Mouse (Mus musculus) lung, adult 2 months (tissue): ENCODE measurements around the gene Agap1. TPM values are rescaled to one million over a fixed set of nuclear protein-coding genes. Genes with fewer than 3 reads are reported as not detected.

Experiments
- DNase-seq: peaks from one replicate; pipeline ENCODE4 v3.0.0; 2022
- H3K4me1 ChIP-seq: fragments of 200-500 bp; 2 replicates; pipeline ENCODE4 v1.6.1; 2011; ENCODE audit warnings: low read length; ENCODE audit not compliant: control insufficient read depth, insufficient read depth
- H3K4me3 ChIP-seq: fragments of 200-500 bp; replicated peaks from 2 replicates; pipeline ENCODE3; 2011; ENCODE audit warnings: low read depth, mild to moderate bottlenecking, control low read depth, low read length; ENCODE audit errors: extremely low read depth
- CTCF ChIP-seq: fragments of 200-500 bp; IDR thresholded peaks from 2 replicates; pipeline ENCODE4 v1.5.1; 2011; ENCODE audit warnings: mild to moderate bottlenecking, low read length, control low read depth; ENCODE audit not compliant: insufficient read depth
- POLR2A ChIP-seq: fragments of 200-500 bp; IDR thresholded peaks from 2 replicates; pipeline ENCODE4 v1.6.1; 2011; ENCODE audit warnings: low read depth, mild to moderate bottlenecking, control low read depth, low read length, borderline replicate concordance; ENCODE audit errors: extremely low read depth
- WGBS: fragments of 180-500 bp; shearing (Covaris S2); methylation state at CpG from one replicate; pipeline ENCODE4 v1.1.7; 2018; 5-methylcytosine and 5-hydroxymethylcytosine counted together
- polyA plus RNA-seq: library from polyadenylated mRNA; depleted of rRNA; stranded (reverse); fragments of >200 nt; gene quantifications from 2 replicates; pipeline ENCODE4 v1.2.3, GENCODE M21; 2012

Agap1 gene
- polyA plus RNA-seq, 1 experiment, result 28.0 TPM

GRCm38 (mm10) chr1:89621952-89622351 is 167.3 kb downstream of the Agap1 start:
- Histone ChIP-seq H3K4me3 (no peak overlapping the region), H3K4me1 (peaks cover 14% of the 10 kb centered on the region)
- 51% methylated on average over 8 of the region's 8 CpGs for WGBS
- DNase-seq, result peak; percentile 23
- TF ChIP-seq POLR2A, result no peak
- no peak for TF ChIP-seq CTCF

GRCm38 (mm10) chr1:89622801-89623200 is 168.2 kb downstream of the Agap1 start:
- H3K4me3 ChIP-seq, result no peak overlapping the region

GRCm38 (mm10) chr1:89625312-89625711 is 170.7 kb downstream of the Agap1 start:
- DNase-seq, result no peak
- Histone ChIP-seq H3K4me3 (no peak overlapping the region), H3K4me1 (no peaks in the 10 kb centered on the region)
- TF ChIP-seq POLR2A (no peak), CTCF (no peak)
- 85% methylated on average over 4 of the region's 4 CpGs for WGBS

More at GRCm38 (mm10) chr1:89622801-89623200, 168.2 kb downstream of the Agap1 start:
- DNase-seq, result no peak
- H3K4me1 ChIP-seq, result peaks cover 11% of the 10 kb centered on the region
- WGBS, result 73% methylated on average over 7 of the region's 7 CpGs
- TF ChIP-seq CTCF, result no peak
- no peak for TF ChIP-seq POLR2A

GRCm38 (mm10) chr1:89625967-89626366 is 171.4 kb downstream of the Agap1 start:
- WGBS, result 93% methylated on average over 7 of the region's 7 CpGs
- no peak for TF ChIP-seq CTCF
- no peak for TF ChIP-seq POLR2A
- Histone ChIP-seq H3K4me1 (no peaks in the 10 kb centered on the region), H3K4me3 (no peak overlapping the region)
- no peak for DNase-seq

GRCm38 (mm10) chr1:89626940-89627339 is 172.3 kb downstream of the Agap1 start:
- no peak for DNase-seq
- TF ChIP-seq CTCF (no peak), POLR2A (no peak)
- 68% methylated on average over 10 of the region's 10 CpGs for WGBS
- Histone ChIP-seq H3K4me1 (no peaks in the 10 kb centered on the region), H3K4me3 (no peak overlapping the region)

GRCm38 (mm10) chr1:89627650-89628049 is 173.0 kb downstream of the Agap1 start:
- Histone ChIP-seq H3K4me3 (no peak overlapping the region), H3K4me1 (no peaks in the 10 kb centered on the region)
- DNase-seq, result peak; percentile 32
- WGBS, result 55% methylated on average over 3 of the region's 3 CpGs
- TF ChIP-seq POLR2A (no peak), CTCF (peak; percentile 42)

- DNase-seq, result no peak
- no peaks in the 10 kb centered on the region for H3K4me1 ChIP-seq
- H3K4me3 ChIP-seq, result no peak overlapping the region
- no peak for TF ChIP-seq CTCF
- TF ChIP-seq POLR2A, result no peak
- WGBS, result 74% methylated on average over 4 of the region's 4 CpGs
Measured at GRCm38 (mm10) chr1:89630836-89631235, 176.2 kb downstream of the Agap1 start.

GRCm38 (mm10) chr1:89631747-89632146 is 177.1 kb downstream of the Agap1 start:
- DNase-seq, result no peak
- H3K4me1 ChIP-seq, result no peaks in the 10 kb centered on the region
- no peak overlapping the region for H3K4me3 ChIP-seq
- TF ChIP-seq POLR2A (no peak), CTCF (peak; percentile 24; the same call in 1 of the 2 replicates)
- WGBS, result 29% methylated on average over 1 of the region's 1 CpGs

- TF ChIP-seq CTCF, result no peak
- no peak for TF ChIP-seq POLR2A
- no peaks in the 10 kb centered on the region for H3K4me1 ChIP-seq
- no peak overlapping the region for H3K4me3 ChIP-seq
- DNase-seq, result no peak
- WGBS, result 80% methylated on average over 14 of the region's 14 CpGs
Measured at GRCm38 (mm10) chr1:89634055-89634454, 179.4 kb downstream of the Agap1 start.

- 96% methylated on average over 2 of the region's 2 CpGs for WGBS
- no peak for DNase-seq
- no peaks in the 10 kb centered on the region for H3K4me1 ChIP-seq
- H3K4me3 ChIP-seq, result no peak overlapping the region
- TF ChIP-seq POLR2A (no peak), CTCF (no peak)
Measured at GRCm38 (mm10) chr1:89635131-89635530, 180.5 kb downstream of the Agap1 start.

- Histone ChIP-seq H3K4me3 (no peak overlapping the region), H3K4me1 (no peaks in the 10 kb centered on the region)
- TF ChIP-seq POLR2A, result no peak
- TF ChIP-seq CTCF, result no peak
- DNase-seq, result no peak
- 76% methylated on average over 4 of the region's 4 CpGs for WGBS
Measured at GRCm38 (mm10) chr1:89637670-89638069, 183.1 kb downstream of the Agap1 start.
